Mouse (Mus musculus) lung, postnatal 0 days (tissue): ENCODE measurements at regions not wholly inside any gene's neighbourhood (a gene's known extent, or its start where the extent isn't known, plus 50 kb on each side); places are given as distances from the start of the nearest gene placed in this dataset.

Experiments
- ATAC-seq: fragments of 200-750 bp; cut with Nextera tagmentation; 2 replicates; pipeline ENCODE4 v1.8.0; 2017; ENCODE audit warnings: moderate library complexity
- DNase-seq: peaks from one replicate; pipeline ENCODE4 v3.0.0-alpha.2; 2016; ENCODE audit warnings: low spot score
- H3K27ac ChIP-seq: fragments of 300-500 bp; sonication (generic); 2 replicates; pipeline ENCODE4 v1.5.1; 2014; ENCODE audit warnings: antibody characterized with exemption, mild to moderate bottlenecking, low read length, mixed read lengths
- H3K27me3 ChIP-seq: fragments of 300-500 bp; sonication (generic); replicated peaks from 2 replicates; pipeline ENCODE4 v1.6.1; 2014; ENCODE audit warnings: low read length, mixed read lengths; ENCODE audit not compliant: insufficient read depth
- H3K36me3 ChIP-seq: fragments of 300-500 bp; sonication (generic); 2 replicates; pipeline ENCODE4 v1.6.1; 2014; ENCODE audit warnings: low read length, mixed read lengths; ENCODE audit not compliant: insufficient read depth
- H3K4me1 ChIP-seq: fragments of 300-500 bp; sonication (generic); 2 replicates; pipeline ENCODE4 v1.6.1; 2014; ENCODE audit warnings: antibody characterized with exemption, low read depth, low read length, mixed read lengths; ENCODE audit not compliant: insufficient read depth
- H3K4me2 ChIP-seq: fragments of 300-500 bp; sonication (generic); replicated peaks from 2 replicates; pipeline ENCODE4 v1.6.1; 2014; ENCODE audit warnings: low read depth, mild to moderate bottlenecking, low read length, moderate library complexity, mixed read lengths
- H3K4me3 ChIP-seq: fragments of 300-500 bp; sonication (generic); 2 replicates; pipeline ENCODE4 v1.5.1; 2014; ENCODE audit warnings: low read depth, low read length
- H3K9ac ChIP-seq: fragments of 300-500 bp; sonication (generic); replicated peaks from 2 replicates; pipeline ENCODE4 v1.6.1; 2014; ENCODE audit warnings: low read depth, mild to moderate bottlenecking
- H3K9me3 ChIP-seq: fragments of 300-500 bp; sonication (generic); 2 replicates; pipeline ENCODE4 v1.6.1; 2016; ENCODE audit warnings: low read length, mixed read lengths
- CTCF ChIP-seq: IDR thresholded peaks from 2 replicates; pipeline ENCODE4 v1.5.1; 2016; ENCODE audit warnings: antibody characterized with exemption, mild to moderate bottlenecking
- EP300 ChIP-seq: IDR thresholded peaks from 2 replicates; pipeline ENCODE4 v1.6.1; 2016; ENCODE audit warnings: antibody characterized with exemption, mild to moderate bottlenecking, control low read depth
- WGBS: fragments of 180-500 bp; shearing (Covaris S2); extraction: QIAGEN DNeasy Blood & Tissue Kit; methylation state at CpG from one replicate; pipeline ENCODE4 v1.1.7; 2014; 5-methylcytosine and 5-hydroxymethylcytosine counted together

GRCm38 (mm10) chr2:116974569-116975060 lies 96.1 kb downstream of the Tmco5 start:
- TF ChIP-seq EP300 (no peak), CTCF (no peak)
- H3K27ac ChIP-seq = peak overlapping the region; percentile 94
- no peaks in the 10 kb centered on the region for H3K27me3 ChIP-seq
- peaks cover 13% of the 10 kb centered on the region; the same call in 1 of the 2 replicates for H3K4me1 ChIP-seq
- peak overlapping the region; percentile 96 for H3K4me2 ChIP-seq
- ATAC-seq (no peak), DNase-seq (no peak)
- 40% methylated on average over 7 of the region's 7 CpGs for WGBS
- no peak overlapping the region for H3K9ac ChIP-seq
- H3K36me3 ChIP-seq = no peaks in the 10 kb centered on the region
- H3K9me3 ChIP-seq = no peaks in the 10 kb centered on the region
- H3K4me3 ChIP-seq = peak overlapping the region; percentile 56

- ATAC-seq (peak; percentile 53), DNase-seq (peak; percentile 85)
- H3K27ac ChIP-seq = peak overlapping the region; percentile 94
- H3K9ac ChIP-seq = peak overlapping the region; percentile 75
- no peaks in the 10 kb centered on the region for H3K9me3 ChIP-seq
- WGBS = 4% methylated on average over 14 of the region's 14 CpGs
- H3K36me3 ChIP-seq = no peaks in the 10 kb centered on the region
- peak overlapping the region; percentile 96 for H3K4me2 ChIP-seq
- no peaks in the 10 kb centered on the region for H3K27me3 ChIP-seq
- H3K4me3 ChIP-seq = peak overlapping the region; percentile 56
- H3K4me1 ChIP-seq = peaks cover 16% of the 10 kb centered on the region
- TF ChIP-seq CTCF (no peak), EP300 (0 out of 2 replicates have a peak, but pooled peaks have one; percentile 19)
Observed at GRCm38 (mm10) chr2:116975091-116975600, 96.7 kb downstream of the Tmco5 start.

- DNase-seq (peak; percentile 80), ATAC-seq (peak; percentile 74)
- H3K9me3 ChIP-seq = no peaks in the 10 kb centered on the region
- H3K27ac ChIP-seq = peak overlapping the region; percentile 94
- no peaks in the 10 kb centered on the region for H3K36me3 ChIP-seq
- no peaks in the 10 kb centered on the region for H3K27me3 ChIP-seq
- H3K4me3 ChIP-seq = peak overlapping the region; percentile 56
- peak overlapping the region; percentile 75 for H3K9ac ChIP-seq
- H3K4me1 ChIP-seq = peaks cover 17% of the 10 kb centered on the region
- TF ChIP-seq CTCF (peak; percentile 49), EP300 (no peak)
- under 1% methylated on average over 51 of the region's 54 CpGs for WGBS
- H3K4me2 ChIP-seq = peak overlapping the region; percentile 96
Observed at GRCm38 (mm10) chr2:116975601-116976431, 97.3 kb downstream of the Tmco5 start.

GRCm38 (mm10) chr2:116976432-116976750 lies 97.9 kb downstream of the Tmco5 start:
- Histone ChIP-seq H3K27me3 (no peaks in the 10 kb centered on the region), H3K4me2 (peak overlapping the region; percentile 96; the same call in 1 of the 2 replicates), H3K36me3 (no peaks in the 10 kb centered on the region), H3K4me1 (peaks cover 17% of the 10 kb centered on the region), H3K9ac (no peak overlapping the region), H3K9me3 (no peaks in the 10 kb centered on the region), H3K27ac (peak overlapping the region; percentile 94), H3K4me3 (no peak overlapping the region)
- DNase-seq (peak; percentile 47), ATAC-seq (no peak)
- TF ChIP-seq EP300 (no peak), CTCF (no peak)
- 8% methylated on average over 7 of the region's 7 CpGs for WGBS

GRCm38 (mm10) chr2:116976951-116977503 lies 98.5 kb downstream of the Tmco5 start:
- ATAC-seq (no peak), DNase-seq (peak; percentile 45)
- 14% methylated on average over 9 of the region's 9 CpGs for WGBS
- Histone ChIP-seq H3K4me3 (no peak overlapping the region), H3K9me3 (no peaks in the 10 kb centered on the region), H3K4me2 (no peak overlapping the region), H3K27ac (peak overlapping the region; percentile 94), H3K27me3 (no peaks in the 10 kb centered on the region), H3K4me1 (peaks cover 14% of the 10 kb centered on the region), H3K9ac (no peak overlapping the region), H3K36me3 (no peaks in the 10 kb centered on the region)
- TF ChIP-seq EP300 (no peak; the same call in 1 of the 2 replicates), CTCF (no peak)
